Mouse (Mus musculus): ENCODE data around the gene Ctsj. TPM values are rescaled to one million over a fixed set of nuclear protein-coding genes. Genes with fewer than 3 reads are reported as not detected.

Ctsj gene
- polyA plus RNA-seq (2015; fragmentation: Nextera tagmentation; extraction: Ambion mirVana), result 0.39 TPM in 1 of 2 replicates, not detected in the other

GRCm38 (mm10) chr13:61005859-61006258 lies at the start of gene Ctsj:
Gene Ctsj, minus strand, starts transcription at chr13:61005959.

GRCm38 (mm10) chr13:61040531-61040930 lies 34.8 kb upstream of the Ctsj start, which contains the start of gene Ctsq:
Gene Ctsq, minus strand, starts transcription at chr13:61040631.

Other genes with a start within 250 kb of the Ctsj start
- gene BC051665, start 219.6 kb downstream of the Ctsj start, polyA plus RNA-seq (2015; fragmentation: Nextera tagmentation; extraction: Ambion mirVana), result not detected in 2 replicates
- gene Ctsll3, start 203.1 kb downstream of the Ctsj start, polyA plus RNA-seq (2015; fragmentation: Nextera tagmentation; extraction: Ambion mirVana), result not detected in 2 replicates
- gene 4930486L24Rik, start 141.5 kb downstream of the Ctsj start, polyA plus RNA-seq (2015; fragmentation: Nextera tagmentation; extraction: Ambion mirVana), result 1.0 and 1.6 TPM in 2 replicates
- gene Gm49392, start 109.1 kb downstream of the Ctsj start, polyA plus RNA-seq (2015; fragmentation: Nextera tagmentation; extraction: Ambion mirVana), result 0.64 and 0.66 TPM in 2 replicates
- gene Ctla2b, start 108.5 kb downstream of the Ctsj start, polyA plus RNA-seq (2015; fragmentation: Nextera tagmentation; extraction: Ambion mirVana), result 6.2 and 7.9 TPM in 2 replicates
- not detected in 2 replicates for gene Tpbpb, start 101.1 kb downstream of the Ctsj start, polyA plus RNA-seq (2015; fragmentation: Nextera tagmentation; extraction: Ambion mirVana)
- gene Gm49393, start 70.4 kb downstream of the Ctsj start, polyA plus RNA-seq (2015; fragmentation: Nextera tagmentation; extraction: Ambion mirVana), result not detected in 2 replicates
- 5.0 and 6.3 TPM in 2 replicates for gene Gm49391, start 69.4 kb downstream of the Ctsj start, polyA plus RNA-seq (2015; fragmentation: Nextera tagmentation; extraction: Ambion mirVana)
- 109 and 112 TPM in 2 replicates for gene Ctla2a, start 69.3 kb downstream of the Ctsj start, polyA plus RNA-seq (2015; fragmentation: Nextera tagmentation; extraction: Ambion mirVana)
- gene Tpbpa, start 64.0 kb downstream of the Ctsj start, polyA plus RNA-seq (2015; fragmentation: Nextera tagmentation; extraction: Ambion mirVana), result not detected in 2 replicates
- not detected in 2 replicates for gene Ctsq, start 34.7 kb upstream of the Ctsj start, polyA plus RNA-seq (2015; fragmentation: Nextera tagmentation; extraction: Ambion mirVana)
- gene Ctsr, start 158.3 kb upstream of the Ctsj start, polyA plus RNA-seq (2015; fragmentation: Nextera tagmentation; extraction: Ambion mirVana), result not detected in 2 replicates
- gene Cts6, start 197.5 kb upstream of the Ctsj start, polyA plus RNA-seq (2015; fragmentation: Nextera tagmentation; extraction: Ambion mirVana), result not detected in 2 replicates
- not detected in 2 replicates for gene Cts8, start 249.4 kb upstream of the Ctsj start, polyA plus RNA-seq (2015; fragmentation: Nextera tagmentation; extraction: Ambion mirVana)